Mouse (Mus musculus): ENCODE results near the gene Mfn2. TPM values are rescaled to one million over a fixed set of nuclear protein-coding genes. Genes with fewer than 3 reads are reported as not detected.

The Mfn2 gene
- 21.7 TPM for polyA plus RNA-seq (2015; fragmentation: Illumina TruSeq; extraction: RNeasy Lipid Tissue Mini Kit (QIAGEN cat#74804); ENCODE audit: insufficient read depth, low replicate concordance)

DNA sequence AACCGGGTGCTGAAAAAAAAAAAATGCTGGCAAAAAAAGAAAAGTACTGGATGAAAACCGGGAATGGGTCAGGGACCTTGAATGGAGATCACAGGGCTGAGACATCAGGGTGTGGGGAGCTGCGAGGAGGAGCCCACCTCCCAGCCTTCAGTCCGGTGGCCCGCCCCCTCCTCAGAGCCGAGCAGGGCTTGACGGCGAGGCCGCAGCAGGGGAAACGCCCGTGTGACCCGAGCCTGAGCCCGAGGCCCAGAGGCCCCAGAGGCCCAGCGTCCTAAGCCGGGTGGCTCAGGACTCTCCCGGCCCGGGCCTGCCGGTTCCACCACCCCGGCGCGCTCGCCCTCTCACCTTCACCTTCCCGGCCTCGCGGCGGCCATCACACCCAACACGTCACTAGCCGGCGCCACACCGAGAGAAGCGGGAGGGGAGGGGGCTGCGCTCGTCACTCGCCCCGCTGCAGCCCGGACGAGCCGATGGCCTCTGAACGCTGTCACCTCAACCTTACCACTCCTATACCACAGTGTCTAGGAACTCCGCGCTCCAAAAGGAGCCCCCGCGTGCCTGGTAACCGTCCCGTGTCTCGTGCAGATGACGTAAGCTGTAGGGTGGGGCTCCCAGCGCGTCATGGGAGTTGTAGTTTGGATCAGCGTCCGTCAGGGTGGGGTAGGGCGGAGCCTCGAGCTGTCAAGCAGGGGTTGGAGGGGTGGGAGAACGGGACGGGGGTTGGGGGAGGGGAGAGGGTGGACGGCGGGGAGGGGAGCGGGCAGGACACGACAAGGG lies at the start of gene Mfn2:
Mfn2 (minus strand) TSS at position 392 of the 777 bp plus-strand sequence.

DNA sequence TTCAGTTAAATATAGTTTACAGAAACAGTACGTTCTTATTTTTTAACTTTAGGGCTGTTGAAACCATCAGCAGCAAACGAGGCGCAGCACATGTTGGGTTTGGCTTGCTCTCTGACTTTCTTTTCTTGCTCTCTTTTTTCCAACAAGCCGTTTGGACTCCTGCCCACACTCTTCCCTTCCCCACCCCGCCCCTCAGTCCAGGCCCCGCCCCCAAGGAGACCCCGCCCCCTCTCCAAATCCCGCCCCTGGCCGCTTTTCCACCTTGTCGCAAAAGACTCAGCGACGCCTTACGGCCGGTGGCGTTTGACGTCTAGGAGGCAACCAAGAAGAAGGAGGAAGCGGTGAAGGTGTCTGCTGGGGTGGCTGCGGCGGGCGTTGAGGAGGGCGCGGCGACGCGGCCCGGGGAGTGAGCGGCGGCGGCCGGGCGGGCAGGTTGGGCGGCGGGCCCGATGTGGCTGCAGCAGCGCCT lies 36.1 kb upstream of the Mfn2 start, which contains the start of gene 2510039O18Rik:
2510039O18Rik (plus strand) TSS at position 320 of the 469 bp plus-strand sequence.

DNA sequence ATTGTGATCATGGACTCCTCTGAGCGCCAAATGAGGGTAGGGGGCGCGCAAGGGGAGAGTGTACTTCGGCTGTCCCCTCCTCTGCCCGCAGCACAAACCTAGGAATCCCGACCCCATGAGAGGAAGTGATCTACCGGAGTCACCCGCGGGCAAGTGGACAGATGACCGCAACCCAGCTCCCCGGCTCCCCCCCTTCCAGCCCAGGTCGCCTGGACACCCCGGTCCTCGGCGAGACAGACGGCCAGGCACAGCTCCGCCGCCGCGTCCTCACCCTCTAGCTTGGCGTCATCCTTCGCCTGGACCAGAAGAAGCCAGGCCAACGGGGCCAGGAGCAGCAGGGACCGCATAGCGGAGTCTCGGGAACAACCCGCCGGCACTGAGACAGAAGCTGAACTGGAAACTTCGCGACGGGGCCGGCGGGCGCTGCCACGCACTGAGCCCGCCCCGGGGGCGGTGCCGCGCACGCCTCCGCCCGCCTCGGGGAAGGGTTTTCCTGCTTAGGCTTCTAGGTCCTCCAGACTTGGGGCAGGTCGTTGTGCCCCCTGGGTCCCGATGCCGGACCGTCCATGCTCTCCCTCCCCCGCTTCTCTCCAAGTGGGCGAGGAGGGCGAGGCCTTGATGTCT lies 31.9 kb upstream of the Mfn2 start, which contains the start of gene Plod1:
Plod1 (minus strand) TSS at position 437 of the 624 bp plus-strand sequence.

DNA sequence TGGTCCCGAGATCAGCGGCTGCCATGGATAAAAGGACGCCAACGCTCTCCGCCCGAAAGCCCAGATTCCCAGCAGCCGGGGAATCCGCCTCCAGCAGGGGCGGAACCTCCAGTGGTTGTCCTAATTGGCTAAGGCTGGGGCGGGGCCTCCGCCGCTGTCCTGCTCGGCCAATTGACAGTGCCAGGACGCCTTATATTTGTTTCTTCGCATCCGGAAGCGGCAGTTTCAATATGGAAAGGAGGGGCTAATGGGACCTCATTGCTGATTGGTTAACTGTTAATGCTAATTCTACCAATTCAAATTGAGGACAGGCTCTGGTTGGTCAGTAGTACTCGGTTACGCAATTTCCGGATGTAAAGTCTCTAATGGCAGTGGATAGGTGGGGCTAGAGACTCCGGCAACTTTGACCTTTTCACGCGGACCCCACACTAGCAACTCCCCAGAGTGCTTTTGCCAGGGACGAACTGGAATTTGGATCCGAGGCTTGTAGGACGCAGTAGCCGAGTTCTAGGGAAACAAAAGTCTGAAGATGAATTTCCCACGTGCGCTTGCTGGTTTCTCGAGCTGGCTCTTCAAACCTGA lies 36.0 kb downstream of the Mfn2 start, which contains the start of the genes Miip and Fv1:
Miip (minus strand) TSS at position 367 of the 582 bp plus-strand sequence.
Fv1 (plus strand) TSS at position 530 of the 582 bp plus-strand sequence.

DNA sequence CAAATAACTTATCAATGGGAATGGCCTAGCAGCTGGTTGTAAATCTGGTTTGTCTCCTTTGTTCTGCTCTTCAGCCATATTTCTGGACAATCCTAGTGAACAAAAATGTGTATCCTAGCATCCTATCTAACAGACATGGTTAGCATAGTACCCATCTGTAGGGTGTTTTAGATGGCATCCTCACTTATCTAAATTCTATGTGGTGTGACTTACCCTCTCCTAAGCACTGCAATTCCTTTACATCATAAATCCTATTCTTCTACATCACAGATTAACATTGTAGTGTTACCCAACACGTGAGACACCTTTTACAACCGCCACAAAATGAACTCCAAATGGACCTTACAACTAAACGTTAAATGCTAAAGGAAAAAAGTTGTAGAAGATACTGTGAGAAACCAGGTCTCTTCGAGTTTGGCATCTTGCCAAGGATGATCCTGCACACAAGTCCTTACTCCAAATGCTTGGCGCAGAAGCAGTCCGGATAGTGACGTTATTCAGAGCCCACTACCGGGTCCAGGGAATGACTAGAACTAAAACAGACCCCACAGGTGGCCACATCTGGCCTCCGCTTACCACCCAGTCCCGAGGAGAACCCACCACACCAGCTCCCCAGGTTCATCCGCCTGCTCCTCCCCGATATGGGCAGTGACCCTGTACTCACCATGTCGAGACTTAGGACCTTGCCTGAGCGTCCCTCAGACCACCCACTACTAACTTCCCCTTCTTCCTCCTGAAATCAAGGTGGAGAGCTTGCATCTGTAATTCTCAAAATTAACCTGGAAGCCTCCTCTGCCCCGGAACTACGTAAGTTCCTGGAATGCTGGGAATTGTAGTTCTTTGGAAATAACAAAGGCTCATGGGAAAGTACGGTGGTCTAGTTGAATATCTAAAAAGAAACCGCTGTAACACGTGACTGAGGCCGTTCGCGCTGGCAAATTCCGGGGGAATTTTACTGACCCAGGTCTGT lies 56.6 kb downstream of the Mfn2 start, which contains the start of gene Zfp933:
Zfp933 (minus strand) TSS at position 753 of the 970 bp plus-strand sequence.

Other genes with a start within 250 kb of the Mfn2 start
- gene Zfp534, start 202.2 kb downstream of the Mfn2 start, polyA plus RNA-seq (2015; fragmentation: Illumina TruSeq; extraction: RNeasy Lipid Tissue Mini Kit (QIAGEN cat#74804); ENCODE audit: insufficient read depth, low replicate concordance): not detected
- 66.8 TPM for gene Zfp984, start 94.9 kb downstream of the Mfn2 start, polyA plus RNA-seq (2015; fragmentation: Illumina TruSeq; extraction: RNeasy Lipid Tissue Mini Kit (QIAGEN cat#74804); ENCODE audit: insufficient read depth, low replicate concordance)
- gene Zfp933, start 56.3 kb downstream of the Mfn2 start, polyA plus RNA-seq (2015; fragmentation: Illumina TruSeq; extraction: RNeasy Lipid Tissue Mini Kit (QIAGEN cat#74804); ENCODE audit: insufficient read depth, low replicate concordance): 16.7 TPM
- gene Miip, start 35.9 kb downstream of the Mfn2 start, polyA plus RNA-seq (2015; fragmentation: Illumina TruSeq; extraction: RNeasy Lipid Tissue Mini Kit (QIAGEN cat#74804); ENCODE audit: insufficient read depth, low replicate concordance): 28.4 TPM
- 18.5 TPM for gene Fv1, start 35.7 kb downstream of the Mfn2 start, polyA plus RNA-seq (2015; fragmentation: Illumina TruSeq; extraction: RNeasy Lipid Tissue Mini Kit (QIAGEN cat#74804); ENCODE audit: insufficient read depth, low replicate concordance)
- 8.6 TPM for gene Plod1, start 32.1 kb upstream of the Mfn2 start, polyA plus RNA-seq (2015; fragmentation: Illumina TruSeq; extraction: RNeasy Lipid Tissue Mini Kit (QIAGEN cat#74804); ENCODE audit: insufficient read depth, low replicate concordance)
- 15.4 TPM for gene 2510039O18Rik, start 36.2 kb upstream of the Mfn2 start, polyA plus RNA-seq (2015; fragmentation: Illumina TruSeq; extraction: RNeasy Lipid Tissue Mini Kit (QIAGEN cat#74804); ENCODE audit: insufficient read depth, low replicate concordance)
- not detected for gene Nppb, start 81.1 kb upstream of the Mfn2 start, polyA plus RNA-seq (2015; fragmentation: Illumina TruSeq; extraction: RNeasy Lipid Tissue Mini Kit (QIAGEN cat#74804); ENCODE audit: insufficient read depth, low replicate concordance)
- not detected for gene Nppa, start 96.0 kb upstream of the Mfn2 start, polyA plus RNA-seq (2015; fragmentation: Illumina TruSeq; extraction: RNeasy Lipid Tissue Mini Kit (QIAGEN cat#74804); ENCODE audit: insufficient read depth, low replicate concordance)
- 14.1 TPM for gene Clcn6, start 134.1 kb upstream of the Mfn2 start, polyA plus RNA-seq (2015; fragmentation: Illumina TruSeq; extraction: RNeasy Lipid Tissue Mini Kit (QIAGEN cat#74804); ENCODE audit: insufficient read depth, low replicate concordance)
- 11.6 TPM for gene Mthfr, start 134.4 kb upstream of the Mfn2 start, polyA plus RNA-seq (2015; fragmentation: Illumina TruSeq; extraction: RNeasy Lipid Tissue Mini Kit (QIAGEN cat#74804); ENCODE audit: insufficient read depth, low replicate concordance)
- 13.4 TPM for gene Agtrap, start 183.3 kb upstream of the Mfn2 start, polyA plus RNA-seq (2015; fragmentation: Illumina TruSeq; extraction: RNeasy Lipid Tissue Mini Kit (QIAGEN cat#74804); ENCODE audit: insufficient read depth, low replicate concordance)
- 16.3 TPM for gene Mad2l2, start 225.7 kb upstream of the Mfn2 start, polyA plus RNA-seq (2015; fragmentation: Illumina TruSeq; extraction: RNeasy Lipid Tissue Mini Kit (QIAGEN cat#74804); ENCODE audit: insufficient read depth, low replicate concordance)
- gene Draxin, start 226.0 kb upstream of the Mfn2 start, polyA plus RNA-seq (2015; fragmentation: Illumina TruSeq; extraction: RNeasy Lipid Tissue Mini Kit (QIAGEN cat#74804); ENCODE audit: insufficient read depth, low replicate concordance): 2.5 TPM
- gene Fbxo6, start 247.4 kb upstream of the Mfn2 start, polyA plus RNA-seq (2015; fragmentation: Illumina TruSeq; extraction: RNeasy Lipid Tissue Mini Kit (QIAGEN cat#74804); ENCODE audit: insufficient read depth, low replicate concordance): 15.7 TPM